Mouse (Mus musculus) forebrain, embryonic 11.5 days (tissue): ENCODE measurements around the gene Gpr15. TPM values are rescaled to one million over a fixed set of nuclear protein-coding genes. Genes with fewer than 3 reads are reported as not detected.

Source experiments
- ATAC-seq: fragments of 200-750 bp; cut with Nextera tagmentation; replicated peaks from 2 replicates; pipeline ENCODE4 v1.8.0; 2017; ENCODE audit warnings: moderate TSS enrichment; ENCODE audit not compliant: low FRiP score
- DNase-seq: peaks from one replicate; pipeline ENCODE4 v3.0.0-alpha.2; 2017; ENCODE audit warnings: low spot score
- H3K27ac ChIP-seq: fragments of 300-500 bp; sonication (generic); 2 replicates; pipeline ENCODE4 v1.5.1; 2014; ENCODE audit warnings: low read depth, low read length
- H3K27me3 ChIP-seq: fragments of 300-500 bp; sonication (generic); 2 replicates; pipeline ENCODE4 v1.6.1; 2014; ENCODE audit warnings: mild to moderate bottlenecking, low read length, mixed read lengths; ENCODE audit not compliant: control insufficient read depth, insufficient read depth
- H3K36me3 ChIP-seq: fragments of 300-500 bp; sonication (generic); 2 replicates; pipeline ENCODE4 v1.6.1; 2014; ENCODE audit warnings: mild to moderate bottlenecking, low read length, moderate library complexity, mixed read lengths; ENCODE audit not compliant: control insufficient read depth, insufficient read depth
- H3K4me1 ChIP-seq: fragments of 300-500 bp; sonication (generic); replicated peaks from 2 replicates; pipeline ENCODE4 v1.6.1; 2014; ENCODE audit warnings: low read length, mixed read lengths; ENCODE audit not compliant: control insufficient read depth, insufficient read depth
- H3K4me2 ChIP-seq: fragments of 300-500 bp; sonication (generic); 2 replicates; pipeline ENCODE4 v1.6.1; 2014; ENCODE audit warnings: low read depth, mild to moderate bottlenecking, low read length, moderate library complexity, mixed read lengths; ENCODE audit not compliant: severe bottlenecking
- H3K4me3 ChIP-seq: fragments of 300-500 bp; sonication (generic); 2 replicates; pipeline ENCODE4 v1.5.1; 2014; ENCODE audit warnings: low read depth, low read length
- H3K9ac ChIP-seq: fragments of 300-500 bp; sonication (generic); 2 replicates; pipeline ENCODE4 v1.6.1; 2014; ENCODE audit warnings: low read length
- H3K9me3 ChIP-seq: fragments of 300-500 bp; sonication (generic); 2 replicates; pipeline ENCODE4 v1.6.1; 2016; ENCODE audit warnings: low read length, mixed read lengths; ENCODE audit not compliant: control insufficient read depth
- WGBS: fragments of 180-500 bp; shearing (Covaris S2); extraction: QIAGEN DNeasy Blood & Tissue Kit; methylation state at CpG from one replicate; pipeline ENCODE4 v1.1.7; 2014; 5-methylcytosine and 5-hydroxymethylcytosine counted together
- microRNA-seq: library from miRNA; unstranded; fragments of <30 nt; microRNA quantifications from one replicate; pipeline ENCODE4, GENCODE M21; 2016; ENCODE audit not compliant: insufficient number of aligned reads
- polyA plus RNA-seq: library from polyadenylated mRNA; unstranded; fragments of >200 nt; fragmentation: Nextera tagmentation; extraction: Ambion mirVana; gene quantifications from 2 replicates; pipeline ENCODE4 v1.2.1, GENCODE M21; 2014

The Gpr15 gene
- polyA plus RNA-seq, 1 experiment from 2014 or later: not detected

DNA sequence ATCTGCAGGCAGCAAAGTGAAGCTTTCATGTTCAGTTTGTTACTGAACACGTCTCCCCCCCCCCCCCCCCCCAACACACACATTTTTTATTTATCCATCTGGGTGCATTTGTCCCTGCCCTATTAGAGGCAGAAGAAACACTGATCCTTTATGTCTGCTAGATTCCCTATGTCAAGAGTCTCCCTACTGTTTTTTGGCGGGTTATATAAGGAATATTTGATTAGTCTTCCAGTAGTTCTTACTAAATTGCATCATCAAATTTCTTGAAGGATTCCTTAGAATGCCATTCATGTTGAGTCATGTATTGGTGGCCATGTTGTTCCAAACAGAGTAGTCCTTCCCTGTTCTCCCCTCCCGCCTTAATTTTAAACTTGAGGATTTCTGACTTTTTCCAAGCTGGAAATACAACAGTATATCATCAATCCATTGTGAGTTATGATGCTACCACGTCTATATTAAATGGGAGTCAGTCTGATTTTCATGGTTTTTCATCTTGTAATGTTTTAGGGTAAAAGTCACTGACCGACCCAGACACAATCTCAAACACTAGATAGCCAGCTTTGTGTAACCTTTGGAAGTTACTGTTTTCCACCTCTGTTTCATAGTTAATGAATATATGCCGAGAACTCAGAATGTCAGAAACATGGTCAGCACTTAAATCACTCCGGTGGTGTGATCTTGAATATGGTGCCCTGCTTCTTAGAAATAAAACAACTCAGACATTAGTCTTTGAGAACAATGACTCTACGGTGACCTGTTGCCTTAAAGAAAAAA, 47.5 kb downstream of the Gpr15 start:
- H3K4me3 ChIP-seq: peak overlapping the region; percentile 72
- H3K9ac ChIP-seq: no peak overlapping the region
- H3K4me2 ChIP-seq: peak overlapping the region; percentile 81
- H3K27ac ChIP-seq: no peak overlapping the region
- no peak for DNase-seq
- 73% methylated on average over 8 of the region's 8 CpGs for WGBS
- H3K9me3 ChIP-seq: no peaks in the 10 kb centered on the region
- no peaks in the 10 kb centered on the region; the same call in 1 of the 2 replicates for H3K36me3 ChIP-seq
- no peaks in the 10 kb centered on the region for H3K27me3 ChIP-seq
- H3K4me1 ChIP-seq: no peaks in the 10 kb centered on the region; the same call in 1 of the 2 replicates
- no peak for ATAC-seq

DNA sequence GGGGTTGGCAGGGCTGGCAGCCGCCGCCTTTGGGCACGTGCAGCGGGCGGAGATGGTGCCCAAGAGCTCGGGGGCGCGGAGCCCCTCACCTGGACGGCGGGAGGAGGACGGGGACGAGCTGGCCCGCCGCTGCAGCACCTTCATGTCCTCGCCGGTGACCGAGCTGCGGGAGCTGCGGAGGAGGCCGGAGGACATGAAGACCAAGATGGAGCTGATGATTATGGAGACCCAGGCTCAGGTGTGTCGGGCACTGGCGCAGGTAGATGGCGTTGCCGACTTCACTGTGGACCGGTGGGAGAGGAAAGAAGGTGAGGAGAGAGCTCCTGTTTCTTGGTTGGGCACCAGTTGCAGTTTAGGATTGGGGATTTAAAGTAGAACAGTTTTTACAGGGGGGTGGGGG, 48.2 kb downstream of the Gpr15 start:
- H3K27me3 ChIP-seq: no peaks in the 10 kb centered on the region
- no peak for DNase-seq
- peak overlapping the region; percentile 76 for H3K9ac ChIP-seq
- no peaks in the 10 kb centered on the region; the same call in 1 of the 2 replicates for H3K36me3 ChIP-seq
- under 1% methylated on average over 25 of the region's 25 CpGs for WGBS
- peak; percentile 55; the same call in 1 of the 2 replicates for ATAC-seq
- peak overlapping the region; percentile 81 for H3K4me2 ChIP-seq
- H3K4me1 ChIP-seq: no peaks in the 10 kb centered on the region; the same call in 1 of the 2 replicates
- H3K9me3 ChIP-seq: no peaks in the 10 kb centered on the region
- H3K4me3 ChIP-seq: peak overlapping the region; percentile 72
- H3K27ac ChIP-seq: peak overlapping the region; percentile 68; the same call in 1 of the 2 replicates

DNA sequence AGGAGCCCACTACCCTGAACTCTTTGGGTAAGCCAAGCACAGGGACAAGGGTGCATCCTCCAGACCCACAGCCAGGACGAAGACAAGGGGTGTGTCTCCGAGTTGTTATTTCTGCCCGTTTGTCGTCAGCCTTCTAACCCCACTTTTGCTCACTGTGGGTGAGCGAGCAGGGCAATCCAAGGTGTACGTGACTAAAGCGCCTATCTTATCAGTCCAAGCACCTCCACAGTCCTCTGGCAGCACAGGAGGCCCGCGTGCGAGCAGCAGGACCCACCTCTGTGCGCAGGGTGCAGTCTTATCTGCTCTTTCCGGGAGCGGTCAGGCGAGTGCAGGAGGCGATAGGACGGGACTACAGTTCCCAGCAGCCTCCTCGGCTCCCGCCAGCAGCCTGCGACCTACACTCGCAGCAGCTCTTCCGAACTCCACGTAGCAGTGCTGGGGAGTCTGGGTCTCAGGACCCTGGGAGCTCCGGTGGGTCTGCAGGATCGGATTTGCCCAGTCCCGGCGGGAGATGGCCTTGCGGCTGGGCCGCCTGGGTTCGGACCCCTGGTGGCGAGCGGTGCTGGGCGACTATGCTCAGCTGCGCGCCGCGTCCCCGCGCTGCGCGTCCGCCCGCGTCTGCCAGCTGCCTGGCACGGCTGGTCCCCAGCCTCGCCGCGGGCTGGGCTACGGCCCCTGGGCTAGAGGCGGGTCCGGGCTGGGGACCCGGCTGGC, 48.8 kb downstream of the Gpr15 start, which contains the start of gene Cpox:
Gene Cpox (plus strand): TSS at position 376 of the 714 bp plus-strand sequence.
- H3K9ac ChIP-seq: peak within 1 kb of the TSS; percentile 76
- ATAC-seq (peak; percentile 99), DNase-seq (peak; percentile 89)
- no peaks in the 10 kb centered on the region; the same call in 1 of the 2 replicates for H3K36me3 ChIP-seq
- H3K4me3 ChIP-seq: peak within 1 kb of the TSS; percentile 72
- peak within 1 kb of the TSS; percentile 68 for H3K27ac ChIP-seq
- H3K9me3 ChIP-seq: no peaks in the 10 kb centered on the region
- under 1% methylated on average over 51 of the region's 51 CpGs for WGBS
- H3K4me2 ChIP-seq: peak within 1 kb of the TSS; percentile 81
- H3K27me3 ChIP-seq: no peaks in the 10 kb centered on the region
- no peaks in the 10 kb centered on the region; the same call in 1 of the 2 replicates for H3K4me1 ChIP-seq

DNA sequence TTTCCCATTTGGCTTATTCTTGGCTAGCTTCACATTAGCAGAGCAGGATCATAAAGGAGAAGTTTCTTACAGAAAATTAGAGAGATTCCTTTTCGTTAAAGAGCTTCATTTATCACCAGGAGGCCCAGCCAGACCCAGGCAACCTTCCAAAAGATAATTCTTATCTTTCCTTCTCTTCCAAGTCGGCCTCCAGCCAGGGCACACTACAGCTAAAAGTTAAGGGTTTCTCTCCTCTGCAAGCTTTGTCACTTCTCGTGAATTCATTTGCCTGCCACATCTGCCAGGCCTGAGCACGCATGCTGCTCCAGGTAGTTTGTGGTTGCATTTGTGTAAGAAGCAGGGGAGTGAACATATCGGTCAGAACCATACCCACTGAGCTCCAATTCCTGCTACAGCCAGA, 49.6 kb downstream of the Gpr15 start:
- Histone ChIP-seq H3K27ac (peak overlapping the region; percentile 25; the same call in 1 of the 2 replicates), H3K4me3 (0 out of 2 replicates have a peak overlapping the region, but pooled peaks have one; percentile 72), H3K27me3 (no peaks in the 10 kb centered on the region), H3K4me1 (no peaks in the 10 kb centered on the region; the same call in 1 of the 2 replicates), H3K9me3 (no peaks in the 10 kb centered on the region), H3K36me3 (no peaks in the 10 kb centered on the region; the same call in 1 of the 2 replicates), H3K4me2 (no peak overlapping the region; the same call in 1 of the 2 replicates), H3K9ac (no peak overlapping the region; the same call in 1 of the 2 replicates)
- WGBS: 64% methylated on average over 5 of the region's 5 CpGs
- DNase-seq (no peak), ATAC-seq (no peak)

- WGBS: 75% methylated on average over 3 of the region's 3 CpGs
- no peaks in the 10 kb centered on the region for H3K9me3 ChIP-seq
- H3K36me3 ChIP-seq: no peaks in the 10 kb centered on the region; the same call in 1 of the 2 replicates
- H3K4me2 ChIP-seq: no peak overlapping the region
- no peaks in the 10 kb centered on the region for H3K27me3 ChIP-seq
- DNase-seq (no peak), ATAC-seq (no peak)
- no peak overlapping the region for H3K27ac ChIP-seq
- H3K4me3 ChIP-seq: no peak overlapping the region
- H3K9ac ChIP-seq: no peak overlapping the region
- H3K4me1 ChIP-seq: no peaks in the 10 kb centered on the region; the same call in 1 of the 2 replicates
Observed at GRCm38 (mm10) chr16:58668586-58668985, 50.3 kb downstream of the Gpr15 start.

Small RNA genes lying within 50 kb of the gene (microRNA-seq; reads per million reads assigned to microRNA genes)
- gene Gm27564: not detected

Other genes starting within 250 kb of the Gpr15 start
- gene St3gal6, start 194.8 kb downstream of the Gpr15 start, polyA plus RNA-seq: 8.3 and 8.8 TPM in 2 replicates
- gene Gm813, start 102.1 kb downstream of the Gpr15 start, polyA plus RNA-seq: not detected in 2 replicates
- not detected in 2 replicates for gene E330017A01Rik, start 80.3 kb downstream of the Gpr15 start, polyA plus RNA-seq
- 20.6 and 22.0 TPM in 2 replicates for gene Cpox, start 48.8 kb downstream of the Gpr15 start, polyA plus RNA-seq
- gene Cldnd1, start 8.8 kb upstream of the Gpr15 start, polyA plus RNA-seq: 115 and 116 TPM in 2 replicates
- gene Olfr172, start 44.1 kb upstream of the Gpr15 start, polyA plus RNA-seq: not detected in 2 replicates
- not detected in 2 replicates for gene Olfr173, start 81.2 kb upstream of the Gpr15 start, polyA plus RNA-seq
- gene Olfr175-ps1, start 107.7 kb upstream of the Gpr15 start, polyA plus RNA-seq: not detected in 2 replicates
- not detected in 2 replicates for gene Olfr177, start 155.7 kb upstream of the Gpr15 start, polyA plus RNA-seq
- not detected in 2 replicates for gene Olfr178, start 173.0 kb upstream of the Gpr15 start, polyA plus RNA-seq
- gene Olfr181, start 209.7 kb upstream of the Gpr15 start, polyA plus RNA-seq: not detected in 2 replicates
- gene Olfr180, start 210.3 kb upstream of the Gpr15 start, polyA plus RNA-seq: not detected in 2 replicates